Mouse (Mus musculus): ENCODE results near the gene Tas2r102.

The Tas2r102 gene

GRCm38 (mm10) chr6:132761831-132762230 is at the start of gene Tas2r102:
Gene Tas2r102, plus strand, starts transcription at chr6:132762131.
- no peak for DNase-seq

GRCm38 (mm10) chr6:132737935-132738334 is 24.0 kb upstream of the Tas2r102 start, which contains the start of gene Tas2r115:
Gene Tas2r115, minus strand, starts transcription at chr6:132738035.
- no peak for DNase-seq

GRCm38 (mm10) chr6:132750206-132750605 is 11.7 kb upstream of the Tas2r102 start:
- no peak for DNase-seq

GRCm38 (mm10) chr6:132754430-132754829 is 7.5 kb upstream of the Tas2r102 start, which contains the start of gene Tas2r124:
Gene Tas2r124, plus strand, starts transcription at chr6:132754730.
- no peak for DNase-seq

GRCm38 (mm10) chr6:132778062-132778461 is 16.1 kb downstream of the Tas2r102 start, which contains the start of gene Tas2r136:
Gene Tas2r136, minus strand, starts transcription at chr6:132778162.
- DNase-seq = no peak

- DNase-seq = no peak
Measured at GRCm38 (mm10) chr6:132795393-132795792, 33.5 kb downstream of the Tas2r102 start.

- no peak for DNase-seq
Measured at GRCm38 (mm10) chr6:132802518-132802917, 40.6 kb downstream of the Tas2r102 start, which contains the start of gene Tas2r117. Gene Tas2r117, plus strand, starts transcription at chr6:132802818.
